Mouse (Mus musculus): ENCODE measurements around the gene Gm10318. TPM values are rescaled to one million over a fixed set of nuclear protein-coding genes. Genes with fewer than 3 reads are reported as not detected.

The Gm10318 gene
- polyA plus RNA-seq, 1 experiment from 2014 or later = not detected

DNA sequence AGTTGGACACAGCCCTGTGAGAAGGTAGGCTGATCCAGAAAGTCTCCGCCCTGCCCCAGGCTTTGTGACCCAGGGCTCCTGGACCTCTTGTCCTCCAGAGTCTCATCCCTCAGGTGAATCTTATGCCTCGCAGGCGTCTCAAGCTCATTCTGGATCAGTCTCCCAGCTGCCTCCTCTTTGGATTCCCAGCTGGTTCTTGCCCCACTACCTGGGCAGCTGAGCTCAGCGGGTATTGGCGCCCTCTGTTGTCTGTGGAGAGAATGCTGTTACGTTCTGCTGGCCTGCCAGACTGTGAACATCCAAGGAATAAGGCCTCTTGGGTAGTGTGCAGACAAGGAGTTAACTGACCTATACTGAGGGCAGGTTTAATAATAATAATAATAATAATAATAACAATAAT lies 26.3 kb downstream of the Gm10318 start:
- Histone ChIP-seq H3K4me2 (ENCODE audit: low read depth, low read length) (no peak overlapping the region), H3K9ac (ENCODE audit: low read length) (no peak overlapping the region), H3K4me3 (ENCODE audit: low read length) (no peak overlapping the region), H3K36me3 (ENCODE audit: control insufficient read depth, insufficient read depth) (no peaks in the 10 kb centered on the region), H3K9me3 (replicated peaks; ENCODE audit: control insufficient read depth, low read length) (no peaks in the 10 kb centered on the region), H3K27ac (ENCODE audit: low read length) (no peak overlapping the region), H3K27me3 (ENCODE audit: control insufficient read depth, insufficient read depth, low read length) (no peaks in the 10 kb centered on the region), H3K4me1 (ENCODE audit: control insufficient read depth, insufficient read depth, low read length) (no peaks in the 10 kb centered on the region)
- no peak for ATAC-seq (replicated peaks; ENCODE audit: extremely low read depth, insufficient read depth, low FRiP score)
- 58% methylated on average over 6 of the region's 6 CpGs for WGBS

DNA sequence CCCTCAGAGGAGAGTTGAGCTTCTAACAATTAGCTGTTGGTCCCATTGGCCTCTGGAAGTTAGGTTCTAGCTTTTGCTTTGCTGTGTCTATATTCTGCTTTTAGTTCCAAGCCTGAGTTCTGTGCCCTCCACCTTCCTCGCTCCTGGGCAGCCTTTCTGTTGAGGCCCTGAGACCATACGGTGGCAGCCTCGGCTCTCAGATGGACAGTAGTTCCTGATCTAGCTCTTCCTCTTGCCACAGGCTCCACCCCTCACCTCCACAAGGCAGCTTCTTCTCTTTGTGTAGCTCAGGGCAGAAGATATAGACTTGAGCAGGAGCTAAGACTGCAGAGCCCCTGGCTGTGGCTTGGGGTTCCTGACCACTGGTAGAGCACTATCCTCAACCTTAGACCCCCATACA lies 27.6 kb downstream of the Gm10318 start:
- no peaks in the 10 kb centered on the region for H3K36me3 ChIP-seq (ENCODE audit: control insufficient read depth, insufficient read depth)
- no peaks in the 10 kb centered on the region for H3K9me3 ChIP-seq (replicated peaks; ENCODE audit: control insufficient read depth, low read length)
- WGBS = 47% methylated on average over 3 of the region's 3 CpGs
- H3K4me2 ChIP-seq (ENCODE audit: low read depth, low read length) = no peak overlapping the region
- ATAC-seq (replicated peaks; ENCODE audit: extremely low read depth, insufficient read depth, low FRiP score) = no peak
- H3K27ac ChIP-seq (ENCODE audit: low read length) = no peak overlapping the region
- H3K27me3 ChIP-seq (ENCODE audit: control insufficient read depth, insufficient read depth, low read length) = no peaks in the 10 kb centered on the region
- no peak overlapping the region for H3K9ac ChIP-seq (ENCODE audit: low read length)
- H3K4me3 ChIP-seq (ENCODE audit: low read length) = no peak overlapping the region
- H3K4me1 ChIP-seq (ENCODE audit: control insufficient read depth, insufficient read depth, low read length) = no peaks in the 10 kb centered on the region

DNA sequence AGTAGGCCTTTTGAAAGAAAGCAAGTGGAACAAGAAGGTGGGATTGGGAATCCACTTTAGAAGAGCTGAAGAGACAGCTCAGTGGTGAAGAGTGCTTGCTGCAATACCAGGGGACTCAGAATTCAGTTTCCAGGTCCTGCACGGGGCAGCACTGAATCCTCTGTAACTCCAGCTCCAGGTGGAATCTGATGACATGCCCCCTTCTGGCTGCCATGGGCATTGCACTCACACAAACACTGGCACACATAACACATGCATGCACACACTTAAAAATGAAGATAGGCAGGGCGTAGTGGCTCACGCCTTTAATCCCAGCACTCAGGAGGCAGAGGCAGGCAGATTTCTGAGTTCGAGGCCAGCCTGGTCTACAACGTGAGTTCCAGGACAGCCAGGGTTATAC lies 29.9 kb downstream of the Gm10318 start:
- 81% methylated on average over 5 of the region's 5 CpGs for WGBS
- no peak overlapping the region for H3K4me2 ChIP-seq (ENCODE audit: low read depth, low read length)
- no peak for ATAC-seq (replicated peaks; ENCODE audit: extremely low read depth, insufficient read depth, low FRiP score)
- H3K27ac ChIP-seq (ENCODE audit: low read length) = no peak overlapping the region
- no peaks in the 10 kb centered on the region for H3K36me3 ChIP-seq (ENCODE audit: control insufficient read depth, insufficient read depth)
- H3K4me1 ChIP-seq (ENCODE audit: control insufficient read depth, insufficient read depth, low read length) = no peaks in the 10 kb centered on the region
- no peaks in the 10 kb centered on the region for H3K9me3 ChIP-seq (replicated peaks; ENCODE audit: control insufficient read depth, low read length)
- H3K27me3 ChIP-seq (ENCODE audit: control insufficient read depth, insufficient read depth, low read length) = 0 out of 2 replicates have a peak, but pooled peaks cover 2% of the 10 kb centered on the region
- H3K9ac ChIP-seq (ENCODE audit: low read length) = no peak overlapping the region
- no peak overlapping the region for H3K4me3 ChIP-seq (ENCODE audit: low read length)

DNA sequence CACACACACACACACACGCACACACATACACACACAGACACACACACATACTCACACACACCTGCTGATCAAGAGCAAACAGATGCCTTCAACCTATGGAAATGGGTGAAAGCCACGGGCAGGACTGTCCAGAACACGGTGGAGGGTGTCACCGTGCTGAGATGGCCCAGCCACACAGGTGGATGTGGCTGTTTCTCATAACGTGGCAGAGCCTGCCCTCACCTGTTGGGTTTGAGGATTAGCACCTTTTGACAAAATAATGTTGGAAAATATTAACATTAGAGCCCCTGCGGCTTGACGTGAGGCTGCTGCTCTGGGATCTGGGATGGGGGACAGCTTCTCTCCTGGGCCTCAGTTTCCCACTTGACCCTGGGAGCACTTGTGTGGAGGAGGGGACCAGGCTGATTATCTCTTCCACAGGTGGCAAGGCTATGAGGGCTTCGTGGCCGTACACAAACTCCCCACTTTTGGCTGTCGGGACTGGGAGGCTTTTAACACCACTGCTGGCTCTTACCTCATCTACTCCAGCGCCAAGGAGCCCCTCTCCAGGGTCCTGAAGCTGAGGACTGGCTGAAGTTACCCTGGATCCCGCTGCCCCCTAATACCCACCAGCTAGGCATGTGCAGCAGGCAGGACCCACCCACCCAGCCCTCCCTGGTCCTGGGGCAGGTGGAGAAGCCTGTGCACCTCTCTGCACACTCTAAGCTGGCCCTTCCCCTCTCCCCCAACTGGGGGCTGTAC lies 33.5 kb downstream of the Gm10318 start:
- Histone ChIP-seq H3K4me1 (ENCODE audit: control insufficient read depth, insufficient read depth, low read length) (no peaks in the 10 kb centered on the region), H3K9ac (ENCODE audit: low read length) (no peak overlapping the region), H3K27me3 (ENCODE audit: control insufficient read depth, insufficient read depth, low read length) (0 out of 2 replicates have a peak, but pooled peaks cover 2% of the 10 kb centered on the region), H3K36me3 (ENCODE audit: control insufficient read depth, insufficient read depth) (no peaks in the 10 kb centered on the region), H3K9me3 (replicated peaks; ENCODE audit: control insufficient read depth, low read length) (peaks cover 5% of the 10 kb centered on the region; the same call in 1 of the 2 replicates), H3K4me2 (ENCODE audit: low read depth, low read length) (no peak overlapping the region), H3K27ac (ENCODE audit: low read length) (no peak overlapping the region), H3K4me3 (ENCODE audit: low read length) (no peak overlapping the region)
- no peak for ATAC-seq (replicated peaks; ENCODE audit: extremely low read depth, insufficient read depth, low FRiP score)
- WGBS = 49% methylated on average over 12 of the region's 12 CpGs

DNA sequence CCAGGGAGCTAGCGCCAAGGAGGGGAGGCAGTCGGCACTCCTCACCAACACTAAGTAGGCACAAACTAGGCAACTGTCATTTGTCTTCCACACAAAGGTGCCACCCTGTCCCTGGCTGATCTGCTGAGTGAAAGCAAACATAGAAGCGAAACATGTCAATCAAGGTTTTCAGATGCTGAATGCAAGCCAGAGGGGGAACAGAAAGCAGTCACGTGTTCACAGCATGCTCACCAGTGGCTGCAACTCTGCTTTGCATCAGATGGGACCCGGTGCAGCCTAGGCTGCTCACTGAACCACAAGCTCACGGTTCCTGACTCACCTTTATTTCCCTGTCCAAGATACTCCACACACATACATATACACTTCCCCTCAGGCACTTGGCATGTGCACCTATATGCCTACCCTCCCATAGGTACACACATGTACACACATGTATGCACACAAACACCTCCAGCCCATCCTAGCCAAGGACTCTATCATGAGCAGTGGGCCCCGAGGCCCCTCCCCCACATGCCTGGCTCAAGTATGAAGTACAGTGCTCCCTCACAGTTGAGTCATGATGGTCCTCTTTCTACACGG lies 38.4 kb downstream of the Gm10318 start:
- Histone ChIP-seq H3K27me3 (ENCODE audit: control insufficient read depth, insufficient read depth, low read length) (0 out of 2 replicates have a peak, but pooled peaks cover under 1% of the 10 kb centered on the region), H3K4me3 (ENCODE audit: low read length) (no peak overlapping the region), H3K4me2 (ENCODE audit: low read depth, low read length) (no peak overlapping the region), H3K9me3 (replicated peaks; ENCODE audit: control insufficient read depth, low read length) (peaks cover 5% of the 10 kb centered on the region; the same call in 1 of the 2 replicates), H3K27ac (ENCODE audit: low read length) (no peak overlapping the region), H3K36me3 (ENCODE audit: control insufficient read depth, insufficient read depth) (no peaks in the 10 kb centered on the region), H3K9ac (ENCODE audit: low read length) (no peak overlapping the region), H3K4me1 (ENCODE audit: control insufficient read depth, insufficient read depth, low read length) (no peaks in the 10 kb centered on the region)
- ATAC-seq (replicated peaks; ENCODE audit: extremely low read depth, insufficient read depth, low FRiP score) = no peak
- WGBS = 77% methylated on average over 8 of the region's 8 CpGs

DNA sequence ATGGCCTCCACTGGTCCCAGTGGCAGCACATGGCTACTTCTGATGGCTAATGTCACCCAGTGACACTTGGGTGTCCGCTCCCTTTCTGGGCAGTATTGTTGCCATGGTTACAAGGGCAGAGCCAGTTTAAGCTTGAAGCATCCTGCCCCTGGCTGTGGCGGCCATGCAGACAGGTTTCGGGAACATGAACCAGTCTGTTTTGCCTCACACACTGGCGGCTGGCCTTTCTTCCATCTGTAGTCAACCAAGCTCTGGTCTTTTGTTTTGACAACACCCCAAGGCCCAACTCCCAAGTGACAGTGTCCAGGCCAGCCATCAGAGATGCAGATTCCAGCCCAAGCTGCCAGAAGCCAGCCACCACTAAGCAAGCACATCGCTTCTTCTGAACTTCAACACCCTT lies 42.9 kb downstream of the Gm10318 start:
- no peaks in the 10 kb centered on the region for H3K36me3 ChIP-seq (ENCODE audit: control insufficient read depth, insufficient read depth)
- H3K27me3 ChIP-seq (ENCODE audit: control insufficient read depth, insufficient read depth, low read length) = no peaks in the 10 kb centered on the region
- no peaks in the 10 kb centered on the region for H3K9me3 ChIP-seq (replicated peaks; ENCODE audit: control insufficient read depth, low read length)
- H3K9ac ChIP-seq (ENCODE audit: low read length) = no peak overlapping the region
- no peak for ATAC-seq (replicated peaks; ENCODE audit: extremely low read depth, insufficient read depth, low FRiP score)
- H3K27ac ChIP-seq (ENCODE audit: low read length) = no peak overlapping the region
- H3K4me3 ChIP-seq (ENCODE audit: low read length) = no peak overlapping the region
- H3K4me1 ChIP-seq (ENCODE audit: control insufficient read depth, insufficient read depth, low read length) = no peaks in the 10 kb centered on the region
- H3K4me2 ChIP-seq (ENCODE audit: low read depth, low read length) = no peak overlapping the region
- WGBS = 51% methylated on average over 5 of the region's 5 CpGs

DNA sequence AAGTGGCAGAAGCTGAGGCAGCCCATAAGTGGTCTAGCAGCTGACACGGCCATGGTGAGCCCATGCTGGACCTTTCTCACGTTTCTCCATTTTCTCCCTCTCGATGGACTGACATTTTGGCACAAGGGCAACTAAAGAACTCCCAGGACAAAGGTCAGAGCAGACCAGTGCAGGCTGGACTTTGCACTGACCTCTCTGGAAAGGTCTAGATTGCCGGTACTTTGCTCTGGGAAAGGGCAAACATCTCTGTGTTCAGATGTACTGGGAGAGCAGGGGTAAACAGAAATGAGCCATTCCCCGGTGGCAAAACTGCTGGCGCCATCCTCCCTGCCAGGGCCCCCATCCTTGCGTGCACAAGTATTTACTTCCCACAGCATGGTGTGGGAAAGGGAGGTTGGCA lies 47.5 kb downstream of the Gm10318 start:
- ATAC-seq (replicated peaks; ENCODE audit: extremely low read depth, insufficient read depth, low FRiP score) = no peak
- H3K9me3 ChIP-seq (replicated peaks; ENCODE audit: control insufficient read depth, low read length) = no peaks in the 10 kb centered on the region
- WGBS = 76% methylated on average over 7 of the region's 7 CpGs

DNA sequence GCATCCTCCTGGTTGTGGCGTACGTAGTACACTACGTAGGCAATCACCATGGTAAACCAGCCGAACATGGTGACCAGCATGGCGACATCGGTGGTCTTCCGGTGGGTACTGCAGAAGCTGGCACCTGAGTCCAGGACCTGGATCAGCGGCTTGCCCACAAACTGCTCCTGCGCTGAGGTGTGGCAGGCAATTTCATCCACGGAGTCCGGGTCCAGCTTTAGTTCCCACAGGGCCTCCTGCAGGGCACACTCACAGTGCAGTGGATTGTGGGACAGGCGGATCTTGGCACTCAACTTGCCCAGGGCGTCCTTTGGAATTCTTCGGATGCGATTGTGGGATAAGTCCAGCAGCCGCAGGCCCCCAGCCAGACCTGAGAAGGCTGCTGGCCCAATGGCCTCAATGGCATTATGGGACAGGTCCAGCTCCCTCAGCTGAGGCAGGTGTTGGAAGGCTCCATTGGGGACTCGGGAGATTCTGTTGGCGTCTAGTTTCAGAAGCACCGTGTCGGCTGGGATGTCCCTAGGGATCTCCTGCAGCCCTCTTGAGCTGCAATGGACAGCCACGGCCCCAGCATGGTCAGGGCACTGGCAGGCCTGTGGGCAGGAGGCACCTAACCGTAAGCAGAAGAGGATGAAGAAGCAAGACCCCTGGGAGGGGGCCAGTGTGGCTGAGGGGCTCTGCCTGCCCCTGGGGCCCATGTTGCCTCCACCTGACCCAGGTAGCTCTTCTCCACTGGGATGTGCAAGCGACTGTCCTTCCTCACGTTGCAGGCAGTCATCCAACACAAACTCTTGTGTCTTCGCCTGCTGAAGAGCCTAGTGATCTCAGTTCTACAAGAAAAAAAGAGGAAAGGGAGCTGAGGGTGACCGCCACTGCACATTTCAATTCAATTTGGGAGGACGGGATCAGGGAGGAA lies 48.5 kb downstream of the Gm10318 start:
- WGBS = 84% methylated on average over 27 of the region's 27 CpGs
- Histone ChIP-seq H3K9me3 (replicated peaks; ENCODE audit: control insufficient read depth, low read length) (no peaks in the 10 kb centered on the region), H3K36me3 (ENCODE audit: control insufficient read depth, insufficient read depth) (no peaks in the 10 kb centered on the region), H3K9ac (ENCODE audit: low read length) (no peak overlapping the region), H3K4me2 (ENCODE audit: low read depth, low read length) (no peak overlapping the region), H3K27me3 (ENCODE audit: control insufficient read depth, insufficient read depth, low read length) (peaks cover 12% of the 10 kb centered on the region), H3K27ac (ENCODE audit: low read length) (no peak overlapping the region), H3K4me3 (ENCODE audit: low read length) (no peak overlapping the region), H3K4me1 (ENCODE audit: control insufficient read depth, insufficient read depth, low read length) (peaks cover 10% of the 10 kb centered on the region)
- no peak for ATAC-seq (replicated peaks; ENCODE audit: extremely low read depth, insufficient read depth, low FRiP score)

More for the DNA sequence above, 47.5 kb downstream of the Gm10318 start:
- no peak overlapping the region for H3K27ac ChIP-seq (ENCODE audit: low read length)
- H3K4me2 ChIP-seq (ENCODE audit: low read depth, low read length) = no peak overlapping the region
- peaks cover 12% of the 10 kb centered on the region for H3K27me3 ChIP-seq (ENCODE audit: control insufficient read depth, insufficient read depth, low read length)
- H3K36me3 ChIP-seq (ENCODE audit: control insufficient read depth, insufficient read depth) = no peaks in the 10 kb centered on the region
- H3K4me1 ChIP-seq (ENCODE audit: control insufficient read depth, insufficient read depth, low read length) = peaks cover 10% of the 10 kb centered on the region
- H3K4me3 ChIP-seq (ENCODE audit: low read length) = no peak overlapping the region
- H3K9ac ChIP-seq (ENCODE audit: low read length) = no peak overlapping the region

DNA sequence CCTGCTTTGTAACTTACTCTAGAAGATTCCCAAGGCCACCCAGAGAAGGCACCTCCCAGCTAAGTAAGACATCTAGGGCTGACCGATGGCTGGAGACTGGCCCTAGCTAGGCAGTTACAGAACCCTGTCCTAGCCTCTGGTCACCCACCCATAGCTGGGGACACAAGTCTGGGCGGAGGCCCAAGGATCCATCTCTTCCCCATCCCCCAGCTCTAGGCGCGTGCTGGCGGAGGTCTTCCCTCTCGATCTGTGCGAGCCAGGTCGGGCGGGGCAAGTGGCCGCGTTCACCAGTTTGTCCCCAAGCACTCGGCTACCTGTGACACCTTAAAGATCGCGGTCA lies 49.2 kb downstream of the Gm10318 start:
- peak overlapping the region; percentile 77 for H3K4me2 ChIP-seq (ENCODE audit: low read depth, low read length)
- peak overlapping the region; percentile 59 for H3K4me3 ChIP-seq (ENCODE audit: low read length)
- peak overlapping the region; percentile 67 for H3K9ac ChIP-seq (ENCODE audit: low read length)
- no peak for ATAC-seq (replicated peaks; ENCODE audit: extremely low read depth, insufficient read depth, low FRiP score)
- no peaks in the 10 kb centered on the region for H3K36me3 ChIP-seq (ENCODE audit: control insufficient read depth, insufficient read depth)
- no peak overlapping the region for H3K27ac ChIP-seq (ENCODE audit: low read length)
- H3K4me1 ChIP-seq (ENCODE audit: control insufficient read depth, insufficient read depth, low read length) = peaks cover 10% of the 10 kb centered on the region
- no peaks in the 10 kb centered on the region for H3K9me3 ChIP-seq (replicated peaks; ENCODE audit: control insufficient read depth, low read length)
- 5% methylated on average over 14 of the region's 14 CpGs for WGBS
- H3K27me3 ChIP-seq (ENCODE audit: control insufficient read depth, insufficient read depth, low read length) = peaks cover 12% of the 10 kb centered on the region

Data from heart, embryonic 16.5 days (tissue).